Mouse (Mus musculus) megakaryocyte, embryonic 14.5 days (primary cell): ENCODE results near the gene Ppt2.

Source experiments
- FLI1 ChIP-seq: IDR thresholded peaks from 2 replicates; pipeline ENCODE4 v1.6.1; 2012; ENCODE audit warnings: low read length, inconsistent platforms, mixed read lengths
- GATA1 ChIP-seq: IDR thresholded peaks from 3 replicates; pipeline ENCODE4 v1.6.1; 2012; ENCODE audit warnings: mixed read lengths, low read length, inconsistent platforms, borderline replicate concordance

GRCm38 (mm10) chr17:34571875-34572274 is 56.4 kb downstream of the Ppt2 start:
- TF ChIP-seq FLI1 = no peak
- no peak for TF ChIP-seq GATA1
